Comparison of ENCODE assay signal across 8 mouse cellular contexts in the genomic region with DNA sequence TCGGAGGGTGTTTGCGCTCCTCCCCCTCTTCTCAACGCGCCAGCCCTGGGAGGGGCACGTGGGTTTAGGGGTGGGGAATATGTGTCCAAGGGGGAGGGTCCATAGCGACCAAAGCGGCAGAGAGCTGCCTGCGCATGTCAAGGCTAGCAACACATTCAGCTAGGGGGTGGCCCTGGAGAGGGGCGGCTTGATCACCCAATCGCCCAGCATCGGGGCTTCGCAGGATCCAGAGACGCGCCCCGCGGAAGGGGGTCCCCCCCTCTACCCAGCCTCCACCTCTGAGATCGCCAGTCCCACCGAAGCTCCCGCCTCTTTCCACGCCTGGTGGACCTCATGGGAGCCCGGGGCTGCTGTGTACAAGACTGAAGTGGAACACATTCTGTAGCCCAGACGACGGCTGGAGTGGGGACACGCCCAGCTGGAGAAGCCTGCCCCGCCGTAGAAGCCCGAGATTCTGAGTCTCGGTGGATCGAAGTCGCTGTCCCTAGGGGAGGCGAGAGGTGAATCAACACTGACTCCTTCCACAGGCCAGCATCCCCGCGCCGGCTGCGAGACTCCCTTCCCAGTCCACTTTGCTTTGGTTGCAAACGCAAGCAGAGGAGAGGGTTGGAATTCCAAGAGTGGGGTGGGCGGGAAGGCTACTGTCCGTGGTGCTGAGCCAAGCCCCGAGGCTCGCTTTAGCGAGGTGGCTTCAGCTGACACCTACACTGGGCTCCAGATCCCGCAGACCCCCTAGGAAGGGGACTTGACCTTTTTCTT. TPM values are rescaled to one million over a fixed set of nuclear protein-coding genes. Genes with fewer than 3 reads are reported as not detected.
DNase-seq lines count a peak whose midpoint lies in the region; ATAC-seq and TF ChIP-seq lines count a peak whose summit lies in the region.

Gene Scn3b (plus strand): TSS at position 115 of the 759 bp plus-strand sequence.

- peak within 1 kb of the TSS; percentile 53 for H3K4me3 ChIP-seq in forebrain, embryonic 15.5 days
- peak within 1 kb of the TSS; percentile 27 for H3K4me3 ChIP-seq in heart, postnatal 0 days (ENCODE audit: low read depth, low read length)
- peak within 1 kb of the TSS; percentile 34 for H3K4me3 ChIP-seq in lung, postnatal 0 days (ENCODE audit: low read depth, low read length)

- peak within 1 kb of the TSS; percentile 80 for H3K4me2 ChIP-seq in forebrain, embryonic 15.5 days (replicated peaks)
- peak within 1 kb of the TSS; percentile 53 for H3K4me2 ChIP-seq in heart, postnatal 0 days (ENCODE audit: low read depth, low read length)
- peak within 1 kb of the TSS; percentile 56 for H3K4me2 ChIP-seq in lung, postnatal 0 days (replicated peaks; ENCODE audit: low read depth, low read length)

- H3K27me3 ChIP-seq in forebrain, embryonic 15.5 days = no peaks in the 10 kb centered on the region
- peaks cover 18% of the 10 kb centered on the region; the same call in 1 of the 2 replicates for H3K27me3 ChIP-seq in heart, postnatal 0 days (ENCODE audit: control insufficient read depth, insufficient read depth, low read length)
- 0 out of 2 replicates have a peak, but pooled peaks cover 9% of the 10 kb centered on the region for H3K27me3 ChIP-seq in lung, postnatal 0 days (replicated peaks; ENCODE audit: insufficient read depth, low read length)

- peak within 1 kb of the TSS; percentile 68 for H3K27ac ChIP-seq in forebrain, embryonic 15.5 days (replicated peaks)
- no peak within 1 kb of the TSS for H3K27ac ChIP-seq in heart, postnatal 0 days (ENCODE audit: low read depth)
- peak within 1 kb of the TSS; percentile 26 for H3K27ac ChIP-seq in lung, postnatal 0 days (ENCODE audit: low read length)

- no peaks in the 10 kb centered on the region for H3K36me3 ChIP-seq in forebrain, embryonic 15.5 days
- H3K36me3 ChIP-seq in heart, postnatal 0 days (replicated peaks; ENCODE audit: control insufficient read depth, insufficient read depth, low read length) = no peaks in the 10 kb centered on the region
- no peaks in the 10 kb centered on the region for H3K36me3 ChIP-seq in lung, postnatal 0 days (ENCODE audit: insufficient read depth, low read length)

- DNase-seq in CD4-positive helper T cell, adult 2 months (ENCODE audit: low read depth, low spot score) = peak; percentile 10
- DNase-seq in adrenal gland, adult 2 months = peak; percentile 56
- DNase-seq in heart, postnatal 0 days (ENCODE audit: low spot score) = peak; percentile 16
- peak; percentile 87 to 90 for DNase-seq in layer of hippocampus, postnatal 36 days
- peak; percentile 70 for DNase-seq in lung, postnatal 0 days (ENCODE audit: low spot score)
- DNase-seq in retina, postnatal 1 day = peak; percentile 84
- DNase-seq in spleen, postnatal 36 days (ENCODE audit: low spot score in 2 of 2) = no peak

- ATAC-seq in forebrain, embryonic 15.5 days (replicated peaks) = peak; percentile 97
- ATAC-seq in heart, postnatal 0 days (ENCODE audit: insufficient read depth, low read depth) = peak; percentile 59; the same call in 1 of the 2 replicates
- peak; percentile 87 for ATAC-seq in lung, postnatal 0 days

- no peaks in the 10 kb centered on the region for H3K9me3 ChIP-seq in forebrain, embryonic 15.5 days
- no peaks in the 10 kb centered on the region for H3K9me3 ChIP-seq in heart, postnatal 0 days (replicated peaks; ENCODE audit: control insufficient read depth, low read length)
- no peaks in the 10 kb centered on the region for H3K9me3 ChIP-seq in lung, postnatal 0 days (ENCODE audit: low read length)

- WGBS in forebrain, embryonic 15.5 days = under 1% methylated on average over 41 of the region's 42 CpGs
- WGBS in heart, postnatal 0 days = 1% methylated on average over 42 of the region's 42 CpGs
- under 1% methylated on average over 41 of the region's 42 CpGs for WGBS in lung, postnatal 0 days

- TF ChIP-seq CTCF in heart, postnatal 0 days (IDR thresholded peaks at IDR 0.05; ENCODE audit: low read depth) = no peak
- TF ChIP-seq CTCF in lung, postnatal 0 days (IDR thresholded peaks at IDR 0.05) = no peak

- peaks cover 46% of the 10 kb centered on the region for H3K4me1 ChIP-seq in forebrain, embryonic 15.5 days
- H3K4me1 ChIP-seq in heart, postnatal 0 days (ENCODE audit: control insufficient read depth, insufficient read depth) = peaks cover 17% of the 10 kb centered on the region
- no peaks in the 10 kb centered on the region; the same call in 1 of the 2 replicates for H3K4me1 ChIP-seq in lung, postnatal 0 days (ENCODE audit: insufficient read depth, low read depth, low read length)

- H3K9ac ChIP-seq in forebrain, embryonic 15.5 days (replicated peaks) = peak within 1 kb of the TSS; percentile 59
- no peak within 1 kb of the TSS for H3K9ac ChIP-seq in heart, postnatal 0 days (replicated peaks; ENCODE audit: low read depth, low read length)
- no peak within 1 kb of the TSS for H3K9ac ChIP-seq in lung, postnatal 0 days (replicated peaks; ENCODE audit: low read depth)

- no peak for TF ChIP-seq EP300 in heart, postnatal 0 days (IDR thresholded peaks at IDR 0.05; ENCODE audit: low read depth)
- TF ChIP-seq EP300 in lung, postnatal 0 days (IDR thresholded peaks at IDR 0.05) = no peak

RNA-seq across cellular contexts. Expression of gene Scn3b, which starts in this region (rescaled TPM):
- total RNA-seq in adrenal gland, adult 2 months (2021) = 1 to 10 TPM; 5.2 to 8.3 TPM
- 0.88 and 0.90 TPM in 2 replicates for polyA plus RNA-seq in adrenal gland, adult 2 months (2012; rRNA removed)
- polyA plus RNA-seq in forebrain, embryonic 15.5 days (2015; fragmentation: Nextera tagmentation; extraction: Ambion mirVana) = 89.7 and 90.5 TPM in 2 replicates
- total RNA-seq in heart, postnatal 0 days (2014; rRNA removed; ENCODE audit: low replicate concordance) = 0.54 and 5.5 TPM in 2 replicates
- 0.60 and 0.75 TPM in 2 replicates for polyA plus RNA-seq in heart, postnatal 0 days (2015; fragmentation: Nextera tagmentation; extraction: Ambion mirVana)
- total RNA-seq in layer of hippocampus, postnatal 36 days (2021) = 100 to 1,000 TPM; 249 to 260 TPM
- polyA plus RNA-seq in lung, postnatal 0 days (2015; fragmentation: Nextera tagmentation; extraction: Ambion mirVana) = 37.6 and 46.9 TPM in 2 replicates

Comparison
In these comparisons a context has a peak if more than half of its experiments do, and no peak if none do; other contexts are left out.
1. RNA of gene Scn3b (total RNA-seq): 249 to 260 TPM in layer of hippocampus, postnatal 36 days; 5.2 to 8.3 TPM in adrenal gland, adult 2 months and 0.54 to 5.5 TPM in heart, postnatal 0 days; every median in the first group is over 10 times any median in the second.
2. RNA of gene Scn3b (polyA plus RNA-seq): 89.7 to 90.5 TPM in forebrain, embryonic 15.5 days and 37.6 to 46.9 TPM in lung, postnatal 0 days; 0.88 to 0.90 TPM in adrenal gland, adult 2 months and 0.60 to 0.75 TPM in heart, postnatal 0 days; every median in the first group is over 10 times any median in the second.
3. DNase-seq: peak in CD4-positive helper T cell, adult 2 months (single experiment), adrenal gland, adult 2 months (single experiment), heart, postnatal 0 days (single experiment), layer of hippocampus, postnatal 36 days (2 of 2), lung, postnatal 0 days (single experiment) and retina, postnatal 1 day (single experiment); none in spleen, postnatal 36 days (0 of 2).
4. Peak in every context shown above with its lines, with median percentiles within 50 percentile points of each other: ATAC-seq, H3K4me2 ChIP-seq and H3K4me3 ChIP-seq.